Mouse (Mus musculus): ENCODE results near the gene Fhad1.

The Fhad1 gene

DNA sequence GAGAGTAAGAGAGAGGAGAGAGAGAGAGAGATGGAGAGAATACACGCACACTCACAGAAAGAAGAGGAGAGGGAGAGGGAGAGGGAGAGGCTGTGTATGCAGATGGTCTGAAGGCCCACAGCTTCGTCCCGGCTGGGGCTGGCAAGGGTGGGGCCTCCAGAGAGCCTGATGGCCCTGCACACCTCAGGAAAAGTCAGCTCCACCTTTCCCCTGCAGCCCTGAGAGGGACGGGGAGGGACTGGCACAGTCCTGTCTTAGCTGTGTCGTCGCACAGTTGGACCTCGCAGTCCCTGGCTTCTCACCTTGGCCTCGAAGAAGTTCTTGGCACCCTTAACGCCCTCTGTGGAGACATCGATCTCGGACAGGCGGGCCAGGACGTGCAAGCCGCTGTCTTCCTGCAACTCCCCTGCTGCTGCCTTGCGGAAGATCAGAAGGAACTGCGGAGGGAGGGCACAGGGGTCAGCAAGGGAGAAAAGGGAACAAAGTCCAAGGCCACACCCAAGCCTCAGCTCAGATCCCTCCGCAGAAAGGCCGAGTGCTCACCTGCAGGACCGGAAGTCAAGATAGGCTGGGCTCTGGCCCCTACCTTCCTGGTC lies 154.5 kb downstream of the Fhad1 start:
- no peak for DNase-seq

DNA sequence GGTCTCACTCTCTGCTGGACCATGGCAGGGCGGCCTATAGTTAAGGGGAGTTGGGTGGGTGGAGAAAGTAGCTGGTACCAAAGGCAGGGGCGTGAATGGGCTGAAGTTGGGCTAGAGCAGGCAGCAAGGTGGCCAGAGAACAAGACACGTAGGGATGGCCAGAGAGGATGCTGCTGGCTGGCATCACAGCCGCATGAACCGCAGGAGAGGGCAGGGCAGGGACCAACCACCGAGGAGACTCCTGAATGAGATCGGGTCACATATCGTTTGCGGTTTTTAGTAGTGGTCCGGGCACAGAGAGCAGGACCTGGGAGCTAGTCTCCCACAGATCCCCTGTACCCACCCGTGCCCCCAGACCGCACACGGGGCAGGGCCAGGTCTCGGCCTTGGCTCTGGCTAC lies 155.5 kb downstream of the Fhad1 start:
- no peak for DNase-seq

DNA sequence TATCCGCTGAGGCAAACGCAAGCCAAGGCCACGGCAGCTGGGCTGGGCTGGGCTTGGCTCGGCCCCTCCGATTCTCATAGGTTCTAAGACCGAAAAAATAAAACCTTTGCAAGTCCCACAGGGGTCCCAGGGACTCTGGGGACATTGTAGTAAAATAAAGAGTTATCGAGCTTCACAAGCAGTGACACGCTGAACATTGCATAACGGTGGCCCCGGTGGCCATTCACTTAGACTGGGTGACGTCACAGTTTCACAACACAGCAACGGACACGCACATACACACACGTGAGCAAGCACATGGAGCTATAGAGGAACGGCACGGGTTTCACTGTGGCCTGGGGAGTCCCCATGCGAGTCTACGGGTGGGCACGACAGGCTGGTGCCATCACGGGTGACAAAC lies 156.4 kb downstream of the Fhad1 start:
- DNase-seq: no peak

GRCm38 (mm10) chr4:141857422-141857930 lies 157.4 kb downstream of the Fhad1 start:
- DNase-seq: peak; percentile 73

- DNase-seq: peak; percentile 40
Measured at GRCm38 (mm10) chr4:141853437-141853836, 161.4 kb downstream of the Fhad1 start.

GRCm38 (mm10) chr4:141845999-141846398 lies 168.9 kb downstream of the Fhad1 start, which contains the start of gene Ctrc:
Gene Ctrc (minus strand): TSS chr4:141846359.
- no peak for DNase-seq
